Mouse (Mus musculus) stomach, embryonic 14.5 days (tissue): ENCODE results near the gene Luc7l3. TPM values are rescaled to one million over a fixed set of nuclear protein-coding genes. Genes with fewer than 3 reads are reported as not detected.
"Not testable (repeated sequence)": the region's sequence is repeated elsewhere in the genome, so short reads cannot be mapped to it uniquely, and the experiment has no call there.

Experiments
- ATAC-seq: fragments of 200-750 bp; cut with Nextera tagmentation; 2 replicates; pipeline ENCODE4 v1.8.0; 2017; ENCODE audit warnings: low read depth, moderate TSS enrichment; ENCODE audit not compliant: insufficient number of reproducible peaks, insufficient read depth, low FRiP score
- H3K27ac ChIP-seq: fragments of 300-500 bp; sonication (generic); 2 replicates; pipeline ENCODE4 v1.5.1; 2014; ENCODE audit warnings: mild to moderate bottlenecking, low read length, moderate library complexity, mixed read lengths
- H3K27me3 ChIP-seq: fragments of 300-500 bp; sonication (generic); 2 replicates; pipeline ENCODE4 v1.6.1; 2014; ENCODE audit warnings: low read length, control low read depth, mixed read lengths; ENCODE audit not compliant: control insufficient read depth, insufficient read depth
- H3K36me3 ChIP-seq: fragments of 300-500 bp; sonication (generic); 2 replicates; pipeline ENCODE4 v1.6.1; 2014; ENCODE audit warnings: mild to moderate bottlenecking, control low read depth, low read length, moderate library complexity, mixed read lengths; ENCODE audit not compliant: control insufficient read depth, insufficient read depth
- H3K4me1 ChIP-seq: fragments of 300-500 bp; sonication (generic); 2 replicates; pipeline ENCODE4 v1.6.1; 2014; ENCODE audit warnings: low read length, control low read depth, mixed read lengths; ENCODE audit not compliant: control insufficient read depth, insufficient read depth
- H3K4me2 ChIP-seq: fragments of 300-500 bp; sonication (generic); replicated peaks from 2 replicates; pipeline ENCODE4 v1.6.1; 2014; ENCODE audit warnings: low read depth, low read length, control low read depth
- H3K4me3 ChIP-seq: fragments of 300-500 bp; sonication (generic); 2 replicates; pipeline ENCODE4 v1.5.1; 2014; ENCODE audit warnings: low read depth, low read length, control low read depth
- H3K9ac ChIP-seq: fragments of 300-500 bp; sonication (generic); replicated peaks from 2 replicates; pipeline ENCODE4 v1.6.1; 2014; ENCODE audit warnings: low read depth, mild to moderate bottlenecking, control low read depth, low read length, moderate library complexity, mixed read lengths
- H3K9me3 ChIP-seq: fragments of 300-500 bp; sonication (generic); 2 replicates; pipeline ENCODE4 v1.6.1; 2016; ENCODE audit warnings: low read depth, low read length, control low read depth; ENCODE audit not compliant: control insufficient read depth
- WGBS: fragments of 180-500 bp; shearing (Covaris S2); extraction: QIAGEN DNeasy Blood & Tissue Kit; methylation state at CpG from one replicate; pipeline ENCODE4 v1.1.7; 2014; 5-methylcytosine and 5-hydroxymethylcytosine counted together
- polyA plus RNA-seq: library from polyadenylated mRNA; unstranded; fragments of >200 nt; fragmentation: Nextera tagmentation; extraction: Ambion mirVana; gene quantifications from 2 replicates; pipeline ENCODE4 v1.2.1, GENCODE M21; 2014

The Luc7l3 gene
- polyA plus RNA-seq, 1 experiment from 2014 or later, result 116 TPM

DNA sequence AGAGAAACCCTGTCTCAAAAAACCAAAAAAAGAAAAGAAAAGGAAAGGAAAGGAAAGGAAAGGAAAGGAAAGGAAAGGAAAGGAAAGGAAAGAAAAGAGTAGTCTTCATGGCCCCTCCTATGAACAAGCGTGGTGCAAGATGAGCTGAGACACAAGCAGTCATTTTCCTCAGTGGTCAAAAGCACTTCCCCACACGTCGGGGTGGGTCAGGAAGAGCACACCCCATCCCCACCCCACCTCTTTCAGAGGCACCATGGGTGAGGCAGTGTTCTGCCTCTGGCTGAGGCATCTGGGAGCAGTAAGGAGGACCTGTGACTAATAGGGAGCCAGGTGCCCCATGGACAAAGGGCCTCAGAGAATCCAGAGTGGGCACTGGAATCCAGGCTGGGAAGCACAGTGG is 55.6 kb downstream of the Luc7l3 start:
- H3K4me2 ChIP-seq, H3K9ac ChIP-seq, H3K27me3 ChIP-seq, H3K4me3 ChIP-seq, ATAC-seq, H3K27ac ChIP-seq, H3K9me3 ChIP-seq, H3K4me1 ChIP-seq, H3K36me3 ChIP-seq: not testable (repeated sequence)
- WGBS, result 67% methylated on average over 3 of the region's 3 CpGs

DNA sequence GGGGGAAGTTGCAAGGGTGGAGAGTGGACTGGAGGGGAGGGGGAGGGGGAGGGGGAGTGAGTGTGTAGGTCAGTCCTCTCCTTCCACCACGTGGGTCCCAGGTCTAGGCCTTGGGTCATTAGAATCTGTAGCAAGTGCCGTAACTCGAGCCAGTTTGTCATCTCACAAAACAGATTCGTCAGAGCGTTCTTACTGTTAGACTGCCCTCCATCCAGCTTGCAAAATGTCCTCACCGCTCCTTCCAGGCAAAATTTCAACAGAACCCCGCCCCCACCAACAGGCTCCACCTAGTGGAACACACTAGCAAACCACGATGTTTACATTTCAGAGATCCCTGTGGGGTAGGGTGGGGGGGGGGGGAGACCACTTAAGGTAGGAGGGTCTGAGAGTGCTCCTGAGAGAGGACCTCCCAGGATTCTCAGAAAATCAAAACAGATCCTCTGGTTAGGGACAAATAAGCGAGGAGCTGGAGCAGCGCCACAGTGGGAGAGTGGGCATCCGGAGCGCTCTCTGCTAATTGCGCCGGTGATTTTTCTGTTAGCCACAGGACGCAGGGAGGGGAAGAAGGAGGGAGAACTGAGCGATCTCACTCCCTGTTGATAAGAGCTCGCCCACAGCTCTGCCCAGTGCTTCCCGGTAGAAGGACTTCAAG is 56.5 kb downstream of the Luc7l3 start:
- WGBS, result under 1% methylated on average over 18 of the region's 18 CpGs
- peak overlapping the region; percentile 2; the same call in 1 of the 2 replicates for H3K27ac ChIP-seq
- ATAC-seq, result peak; percentile 68

DNA sequence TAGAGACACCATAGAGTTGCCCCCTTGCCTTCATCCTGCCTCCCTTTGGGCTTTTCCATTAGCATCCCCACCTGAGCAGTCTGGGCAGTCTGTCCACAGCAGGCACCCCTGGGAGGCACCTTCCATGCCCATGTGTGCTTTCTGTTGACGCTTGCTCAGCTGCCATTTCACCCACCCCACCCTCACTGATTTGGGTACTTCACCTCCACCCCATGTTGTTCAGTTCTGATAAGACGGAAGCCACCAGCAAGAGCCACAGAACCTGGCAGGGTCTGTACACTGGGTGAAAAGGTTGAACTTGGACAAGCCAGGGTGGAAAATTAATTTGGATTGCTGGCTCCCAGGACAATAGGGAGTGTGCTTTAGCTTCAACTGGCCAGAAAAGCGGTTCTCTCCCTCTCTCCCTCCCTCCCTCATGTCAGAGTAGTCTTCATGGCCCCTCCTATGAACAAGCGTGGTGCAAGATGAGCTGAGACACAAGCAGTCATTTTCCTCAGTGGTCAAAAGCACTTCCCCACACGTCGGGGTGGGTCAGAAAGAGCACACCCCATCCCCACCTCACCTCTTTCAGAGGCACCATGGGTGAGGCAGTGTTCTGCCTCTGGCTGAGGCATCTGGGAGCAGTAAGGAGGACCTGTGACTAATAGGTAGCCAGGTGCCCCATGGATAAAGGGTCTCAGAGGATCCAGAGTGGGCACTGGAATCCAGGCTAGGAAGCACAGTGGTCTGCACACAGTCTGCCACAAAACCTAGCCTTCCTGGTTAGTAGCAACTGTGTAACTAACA is 60.0 kb downstream of the Luc7l3 start:
- Histone ChIP-seq H3K9me3 (no peaks in the 10 kb centered on the region), H3K4me3 (no peak overlapping the region), H3K4me1 (no peaks in the 10 kb centered on the region), H3K4me2 (no peak overlapping the region), H3K27ac (no peak overlapping the region), H3K9ac (no peak overlapping the region), H3K27me3 (no peaks in the 10 kb centered on the region), H3K36me3 (no peaks in the 10 kb centered on the region)
- no peak for ATAC-seq
- 64% methylated on average over 6 of the region's 6 CpGs for WGBS

More for the DNA sequence above, 56.5 kb downstream of the Luc7l3 start:
- Histone ChIP-seq H3K4me1 (no peaks in the 10 kb centered on the region), H3K4me3 (peak overlapping the region; percentile 22), H3K9ac (0 out of 2 replicates have a peak overlapping the region, but pooled peaks have one; percentile 34), H3K27me3 (no peaks in the 10 kb centered on the region), H3K4me2 (peak overlapping the region; percentile 48), H3K9me3 (no peaks in the 10 kb centered on the region), H3K36me3 (no peaks in the 10 kb centered on the region)

DNA sequence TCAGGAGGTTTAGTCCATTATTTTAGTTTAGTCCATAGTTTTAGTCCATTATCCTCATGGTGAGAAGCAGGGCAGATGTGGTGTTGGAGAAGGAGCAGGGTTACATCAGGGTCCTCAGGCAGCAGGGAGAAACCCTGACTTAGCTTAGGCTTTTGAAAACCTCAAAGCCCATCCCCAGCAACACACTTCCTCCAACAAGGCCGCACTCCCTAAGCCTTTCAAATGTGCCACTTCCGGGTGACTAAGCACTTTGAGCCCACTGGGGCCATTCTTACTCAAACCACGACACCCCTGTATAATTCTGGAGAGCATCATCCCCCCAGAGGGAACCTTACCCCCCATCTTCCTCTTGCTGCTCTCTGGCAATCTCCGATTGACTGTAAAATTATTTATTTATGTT is 62.0 kb downstream of the Luc7l3 start:
- Histone ChIP-seq H3K27ac (no peak overlapping the region), H3K4me2 (no peak overlapping the region), H3K9me3 (no peaks in the 10 kb centered on the region), H3K4me1 (0 out of 2 replicates have a peak, but pooled peaks cover 2% of the 10 kb centered on the region), H3K9ac (no peak overlapping the region), H3K36me3 (no peaks in the 10 kb centered on the region), H3K27me3 (no peaks in the 10 kb centered on the region), H3K4me3 (no peak overlapping the region)
- ATAC-seq, result no peak
- WGBS, result 74% methylated on average over 4 of the region's 4 CpGs

DNA sequence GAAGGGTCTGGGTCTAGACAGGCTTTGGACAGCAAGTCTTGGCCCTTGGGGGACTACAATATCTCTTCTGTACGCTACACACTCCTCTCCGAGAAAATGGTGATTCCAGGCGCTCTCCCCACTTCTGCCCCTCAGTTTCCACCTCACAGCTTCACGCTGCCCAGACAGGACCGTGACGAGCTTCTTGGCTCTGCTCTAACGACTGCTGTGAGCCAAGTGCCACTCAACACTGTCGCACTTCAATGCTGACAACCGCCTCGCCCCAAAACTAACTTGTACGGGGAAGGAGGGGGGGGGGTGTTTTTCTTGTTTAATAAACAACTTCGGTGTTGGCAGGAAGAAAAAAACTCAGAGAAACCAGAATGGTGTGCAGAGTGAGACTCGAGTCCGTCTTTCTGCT is 63.8 kb downstream of the Luc7l3 start:
- H3K9ac ChIP-seq, result no peak overlapping the region
- 73% methylated on average over 14 of the region's 14 CpGs for WGBS
- H3K4me1 ChIP-seq, result 0 out of 2 replicates have a peak, but pooled peaks cover 4% of the 10 kb centered on the region
- H3K27ac ChIP-seq, result no peak overlapping the region
- ATAC-seq, result no peak
- no peaks in the 10 kb centered on the region for H3K9me3 ChIP-seq
- H3K36me3 ChIP-seq, result no peaks in the 10 kb centered on the region
- no peaks in the 10 kb centered on the region for H3K27me3 ChIP-seq
- no peak overlapping the region for H3K4me2 ChIP-seq
- no peak overlapping the region for H3K4me3 ChIP-seq

DNA sequence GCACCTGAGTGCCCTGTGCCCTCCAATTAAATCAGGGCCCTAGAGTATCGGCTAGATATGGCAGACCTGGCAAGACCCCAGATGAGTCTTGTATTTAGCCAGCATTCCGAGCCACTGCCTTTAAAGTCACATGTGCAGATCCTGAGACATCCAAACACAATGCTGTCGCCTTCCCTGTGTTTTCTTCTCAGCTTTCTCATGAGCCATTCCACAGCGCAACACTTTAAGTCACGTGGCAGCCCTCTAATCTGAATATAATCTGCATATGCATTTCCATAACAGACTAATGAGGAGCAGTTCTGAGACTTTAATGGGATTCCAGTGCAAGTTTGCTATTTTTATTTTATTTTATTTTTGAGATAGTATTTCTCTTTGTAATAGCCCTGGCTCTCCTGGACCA is 66.1 kb downstream of the Luc7l3 start:
- ATAC-seq, result no peak
- no peak overlapping the region for H3K9ac ChIP-seq
- 81% methylated on average over 5 of the region's 5 CpGs for WGBS

DNA sequence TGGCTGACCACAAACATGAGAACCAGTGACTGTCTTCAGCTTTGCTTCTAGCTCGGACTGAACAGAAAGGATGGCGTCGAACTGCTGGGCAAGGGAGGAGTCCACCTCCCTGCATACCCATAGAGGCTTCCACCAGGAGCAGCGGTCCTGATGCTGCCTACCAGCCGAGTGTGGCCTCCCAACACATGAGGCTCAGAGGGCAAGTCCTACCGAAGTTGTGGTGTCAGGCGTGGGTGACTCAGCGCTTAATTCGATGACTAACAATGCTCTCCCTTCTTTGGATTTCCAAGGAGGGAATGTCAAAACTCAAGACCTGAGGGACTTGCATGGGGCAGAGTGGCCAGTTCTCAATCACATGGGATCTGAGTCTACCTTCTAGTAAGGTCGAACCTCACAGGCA is 68.1 kb downstream of the Luc7l3 start:
- Histone ChIP-seq H3K27ac (no peak overlapping the region), H3K36me3 (no peaks in the 10 kb centered on the region), H3K4me1 (0 out of 2 replicates have a peak, but pooled peaks cover 4% of the 10 kb centered on the region), H3K9me3 (no peaks in the 10 kb centered on the region), H3K4me2 (no peak overlapping the region), H3K27me3 (no peaks in the 10 kb centered on the region), H3K9ac (no peak overlapping the region), H3K4me3 (no peak overlapping the region)
- 87% methylated on average over 10 of the region's 10 CpGs for WGBS
- ATAC-seq, result no peak

More for the DNA sequence above, 66.1 kb downstream of the Luc7l3 start:
- no peak overlapping the region for H3K4me3 ChIP-seq
- H3K4me1 ChIP-seq, result 0 out of 2 replicates have a peak, but pooled peaks cover 4% of the 10 kb centered on the region
- H3K27ac ChIP-seq, result no peak overlapping the region
- H3K4me2 ChIP-seq, result no peak overlapping the region
- no peaks in the 10 kb centered on the region for H3K27me3 ChIP-seq
- H3K9me3 ChIP-seq, result no peaks in the 10 kb centered on the region
- no peaks in the 10 kb centered on the region for H3K36me3 ChIP-seq

DNA sequence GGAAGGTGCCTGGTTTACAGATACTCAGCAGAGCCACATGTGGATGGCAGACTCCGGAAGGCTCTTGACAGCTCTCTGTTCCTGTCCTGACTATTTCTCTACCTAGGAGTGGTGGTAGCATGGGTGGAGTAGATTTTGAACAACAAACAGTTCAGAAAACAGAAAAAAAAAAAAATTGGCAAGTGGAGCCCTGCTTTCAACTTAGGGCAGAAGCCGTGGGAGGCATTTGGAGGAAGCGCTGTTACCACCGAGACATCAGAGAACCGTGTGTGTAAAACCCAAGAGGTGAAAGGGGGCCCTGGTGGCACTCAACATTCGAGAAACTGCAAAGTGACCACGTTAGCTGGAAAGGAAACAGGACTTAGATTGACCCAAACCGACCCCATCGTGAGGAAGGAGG is 68.6 kb downstream of the Luc7l3 start:
- Histone ChIP-seq H3K36me3 (no peaks in the 10 kb centered on the region), H3K9me3 (no peaks in the 10 kb centered on the region), H3K4me3 (no peak overlapping the region), H3K4me1 (0 out of 2 replicates have a peak, but pooled peaks cover 4% of the 10 kb centered on the region), H3K27ac (no peak overlapping the region), H3K9ac (no peak overlapping the region), H3K4me2 (no peak overlapping the region), H3K27me3 (no peaks in the 10 kb centered on the region)
- no peak for ATAC-seq
- 76% methylated on average over 9 of the region's 9 CpGs for WGBS
